Mouse (Mus musculus) cerebellum, adult 2 months (tissue): Measurements from ENCODE around the gene Nr1d1.
"Not testable (repeated sequence)": the region's sequence is repeated elsewhere in the genome, so short reads cannot be mapped to it uniquely, and the experiment has no call there.

ENCODE experiments used
- CTCF ChIP-seq: fragments of 200-500 bp; IDR thresholded peaks from 2 replicates; pipeline ENCODE4 v1.5.1; 2011; ENCODE audit warnings: low read depth, mild to moderate bottlenecking, control low read depth, low read length, moderate library complexity, borderline replicate concordance; ENCODE audit not compliant: insufficient read depth
- POLR2A ChIP-seq: fragments of 200-500 bp; IDR thresholded peaks from 2 replicates; pipeline ENCODE4 v1.6.1; 2011; ENCODE audit warnings: low read length, control low read depth, borderline replicate concordance; ENCODE audit not compliant: insufficient read depth

GRCm38 (mm10) chr11:98737220-98737619 is 37.9 kb downstream of the Nr1d1 start:
- not testable (repeated sequence) for TF ChIP-seq CTCF, POLR2A
